Mouse (Mus musculus): ENCODE data around the gene Gimap8.

The Gimap8 gene

GRCm38 (mm10) chr6:48676860-48677415, 29.9 kb downstream of the Gimap8 start:
- in situ Hi-C loops (cut with MboI, MseI): loop anchor here (5.0 to 25.0 kb wide), 2 partner anchors 65 to 915 kb away; no protein-coding TSS in a partner anchor

GRCm38 (mm10) chr6:48677492-48678345, 30.7 kb downstream of the Gimap8 start:
- in situ Hi-C loops (cut with MboI, MseI): loop anchor here (5.0 to 25.0 kb wide), 2 partner anchors 65 to 915 kb away; no protein-coding TSS in a partner anchor

GRCm38 (mm10) chr6:48678391-48678790, 31.4 kb downstream of the Gimap8 start:
- in situ Hi-C loops (cut with MboI, MseI): loop anchor here (5.0 to 25.0 kb wide), 2 partner anchors 64 to 916 kb away; no protein-coding TSS in a partner anchor

GRCm38 (mm10) chr6:48679701-48680100, 32.7 kb downstream of the Gimap8 start:
- in situ Hi-C loops (cut with MboI, MseI): loop anchor here (5.0 to 25.0 kb wide), 2 partner anchors 63 to 917 kb away; no protein-coding TSS in a partner anchor

GRCm38 (mm10) chr6:48680421-48680820, 33.4 kb downstream of the Gimap8 start:
- in situ Hi-C loops (cut with MboI, MseI): loop anchor here (25.0 kb wide), 1 partner anchor 918 kb away; no protein-coding TSS in a partner anchor

- in situ Hi-C loops (cut with MboI, MseI): loop anchor here (25.0 kb wide), 1 partner anchor 919 kb away; no protein-coding TSS in a partner anchor
Observed at GRCm38 (mm10) chr6:48681472-48682090, 34.5 kb downstream of the Gimap8 start.

GRCm38 (mm10) chr6:48682271-48682670, 35.2 kb downstream of the Gimap8 start:
- in situ Hi-C loops (cut with MboI, MseI): loop anchor here (25.0 kb wide), 1 partner anchor 920 kb away; no protein-coding TSS in a partner anchor

GRCm38 (mm10) chr6:48683263-48683821, 36.3 kb downstream of the Gimap8 start:
- in situ Hi-C loops (cut with MboI, MseI): loop anchor here (25.0 kb wide), 1 partner anchor 921 kb away; no protein-coding TSS in a partner anchor

GRCm38 (mm10) chr6:48684319-48684718, 37.3 kb downstream of the Gimap8 start, which contains the start of gene Gimap4:
Gene Gimap4, plus strand, starts transcription at chr6:48684549.
- in situ Hi-C loops (cut with MboI, MseI): loop anchor here (25.0 kb wide), 1 partner anchor 922 kb away; no protein-coding TSS in a partner anchor

- in situ Hi-C loops (cut with MboI, MseI): loop anchor here (25.0 kb wide), 1 partner anchor 923 kb away; no protein-coding TSS in a partner anchor
Observed at GRCm38 (mm10) chr6:48684806-48685205, 37.8 kb downstream of the Gimap8 start.

GRCm38 (mm10) chr6:48685251-48685650, 38.2 kb downstream of the Gimap8 start:
- in situ Hi-C loops (cut with MboI, MseI): loop anchor here (25.0 kb wide), 1 partner anchor 923 kb away; no protein-coding TSS in a partner anchor

GRCm38 (mm10) chr6:48685694-48686665, 38.9 kb downstream of the Gimap8 start:
- in situ Hi-C loops (cut with MboI, MseI): loop anchor here (25.0 kb wide), 1 partner anchor 924 kb away; no protein-coding TSS in a partner anchor

GRCm38 (mm10) chr6:48687077-48687476, 40.0 kb downstream of the Gimap8 start:
- in situ Hi-C loops (cut with MboI, MseI): loop anchor here (25.0 kb wide), 1 partner anchor 925 kb away; no protein-coding TSS in a partner anchor

- in situ Hi-C loops (cut with MboI, MseI): loop anchor here (25.0 kb wide), 1 partner anchor 927 kb away; no protein-coding TSS in a partner anchor
Observed at GRCm38 (mm10) chr6:48689320-48689719, 42.3 kb downstream of the Gimap8 start.

- in situ Hi-C loops (cut with MboI, MseI): loop anchor here (25.0 kb wide), 1 partner anchor 931 kb away; no protein-coding TSS in a partner anchor
Observed at GRCm38 (mm10) chr6:48692962-48693361, 45.9 kb downstream of the Gimap8 start.

- in situ Hi-C loops (cut with MboI, MseI): loop anchor here (25.0 kb wide), 1 partner anchor 935 kb away; no protein-coding TSS in a partner anchor
Observed at GRCm38 (mm10) chr6:48696830-48697554, 50.0 kb downstream of the Gimap8 start.

GRCm38 (mm10) chr6:48697555-48697930, 50.5 kb downstream of the Gimap8 start:
- in situ Hi-C loops (cut with MboI, MseI): loop anchor here (25.0 kb wide), 1 partner anchor 935 kb away; no protein-coding TSS in a partner anchor

GRCm38 (mm10) chr6:48698066-48698856, 51.2 kb downstream of the Gimap8 start:
- in situ Hi-C loops (cut with MboI, MseI): loop anchor here (25.0 kb wide), 1 partner anchor 936 kb away; no protein-coding TSS in a partner anchor
